Mouse (Mus musculus) bone marrow macrophage, adult 2 months (primary cell): ENCODE measurements around the gene Picalm.

Source experiments
- CTCF ChIP-seq: IDR thresholded peaks from 2 replicates; pipeline ENCODE4 v1.5.1; 2012; ENCODE audit warnings: low read depth, mild to moderate bottlenecking, low read length, moderate library complexity
- POLR2A ChIP-seq: IDR thresholded peaks from 2 replicates; pipeline ENCODE4 v1.6.1; 2012; ENCODE audit warnings: mild to moderate bottlenecking, low read depth, low read length, borderline replicate concordance

DNA sequence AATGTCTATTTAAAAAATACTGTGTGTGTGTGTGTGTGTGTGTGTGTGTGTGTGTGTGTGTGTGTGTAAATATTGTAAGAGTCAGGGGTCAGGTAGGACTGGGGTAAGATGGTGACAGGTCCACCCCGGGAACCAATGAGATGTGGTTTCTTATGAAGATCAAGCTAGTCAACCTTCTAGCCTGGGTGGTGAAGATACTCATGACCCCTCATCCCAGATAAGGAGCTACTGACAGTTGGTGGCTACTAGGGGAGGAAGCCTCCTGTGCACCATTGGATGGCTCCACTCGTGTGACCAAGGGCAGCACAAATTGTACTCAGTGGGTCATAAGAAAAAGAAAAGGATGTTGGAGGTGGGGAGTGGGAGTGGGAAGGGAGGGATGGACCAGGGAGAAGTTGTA lies 129.9 kb downstream of the Picalm start:
- TF ChIP-seq CTCF: no peak
- no peak for TF ChIP-seq POLR2A
